Mouse (Mus musculus): ENCODE data around the gene Elmsan1. TPM values are rescaled to one million over a fixed set of nuclear protein-coding genes. Genes with fewer than 3 reads are reported as not detected.

The Elmsan1 gene
- polyA plus RNA-seq, 1 experiment from 2014 or later: 11.3 TPM

DNA sequence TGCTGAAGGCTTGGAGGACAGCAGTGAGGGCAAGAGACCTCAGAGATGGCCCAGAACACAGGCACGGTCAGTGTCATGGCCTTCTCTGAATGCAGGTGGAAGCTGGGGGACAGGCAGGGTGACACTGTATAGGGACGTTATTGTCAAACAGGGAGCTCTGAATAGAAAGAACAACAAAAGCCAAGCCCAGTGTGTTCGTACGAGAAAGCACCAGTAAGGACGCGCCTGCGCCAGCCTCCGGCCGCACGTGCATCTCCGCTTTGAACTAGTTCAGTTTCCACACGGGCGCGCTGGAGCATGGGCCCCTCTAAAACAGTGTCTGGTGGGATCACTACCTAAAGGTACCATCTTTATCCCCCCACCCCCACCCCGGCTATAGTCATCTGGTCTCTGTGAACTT is 68.7 kb downstream of the Elmsan1 start:
- H3K4me1 ChIP-seq (ENCODE audit: insufficient read depth): no peaks in the 10 kb centered on the region
- H3K4me3 ChIP-seq (ENCODE audit: low read depth, low read length): no peak overlapping the region
- WGBS: 93% methylated on average over 15 of the region's 15 CpGs
- H3K9ac ChIP-seq: no peak overlapping the region
- DNase-seq (no peak), ATAC-seq (ENCODE audit: insufficient read depth) (no peak)
- no peak overlapping the region for H3K4me2 ChIP-seq
- no peak overlapping the region; the same call in 1 of the 2 replicates for H3K27ac ChIP-seq (ENCODE audit: low read depth)
- no peaks in the 10 kb centered on the region for H3K9me3 ChIP-seq (ENCODE audit: low read depth, low read length)
- H3K36me3 ChIP-seq (ENCODE audit: insufficient read depth): peaks cover 53% of the 10 kb centered on the region
- H3K27me3 ChIP-seq (ENCODE audit: insufficient read depth, low read length): no peaks in the 10 kb centered on the region
- no peak for TF ChIP-seq CTCF (IDR thresholded peaks at IDR 0.05; ENCODE audit: low read depth)

DNA sequence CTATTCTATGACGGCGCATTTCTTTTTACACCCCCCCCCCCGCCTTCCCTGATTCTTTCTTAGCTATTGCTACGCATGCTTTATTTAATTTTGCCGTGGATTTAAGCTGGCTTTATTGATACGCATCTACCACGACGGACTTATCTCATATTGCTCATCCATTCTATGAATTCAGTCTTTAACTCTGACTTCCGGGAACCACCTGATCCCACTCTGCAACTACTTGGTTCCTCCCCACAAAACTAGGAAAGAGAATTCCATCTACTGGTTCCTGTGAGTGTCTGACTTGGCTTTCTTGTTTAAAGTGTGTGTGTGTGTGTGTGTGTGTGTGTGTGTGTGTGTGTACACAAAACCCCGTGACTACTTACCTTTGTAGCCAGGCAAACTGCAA is 70.1 kb downstream of the Elmsan1 start:
- peaks cover 45% of the 10 kb centered on the region for H3K36me3 ChIP-seq (ENCODE audit: insufficient read depth)
- no peak for ATAC-seq (ENCODE audit: insufficient read depth)
- no peak for DNase-seq
- H3K9me3 ChIP-seq (ENCODE audit: low read depth, low read length): no peaks in the 10 kb centered on the region
- H3K4me3 ChIP-seq (ENCODE audit: low read depth, low read length): peak overlapping the region; percentile 48
- H3K27ac ChIP-seq (ENCODE audit: low read depth): no peak overlapping the region
- 12% methylated on average over 10 of the region's 10 CpGs for WGBS
- no peaks in the 10 kb centered on the region for H3K27me3 ChIP-seq (ENCODE audit: insufficient read depth, low read length)
- no peaks in the 10 kb centered on the region for H3K4me1 ChIP-seq (ENCODE audit: insufficient read depth)
- peak overlapping the region; percentile 48 for H3K9ac ChIP-seq
- H3K4me2 ChIP-seq: peak overlapping the region; percentile 86
- TF ChIP-seq CTCF (IDR thresholded peaks at IDR 0.05; ENCODE audit: low read depth): no peak

- H3K4me1 ChIP-seq (ENCODE audit: insufficient read depth): no peaks in the 10 kb centered on the region
- TF ChIP-seq CTCF (IDR thresholded peaks at IDR 0.05; ENCODE audit: low read depth): peak; percentile 73
- H3K36me3 ChIP-seq (ENCODE audit: insufficient read depth): peaks cover 41% of the 10 kb centered on the region
- DNase-seq: peak; percentile 91
- ATAC-seq (ENCODE audit: insufficient read depth): peak; percentile 90
- H3K4me3 ChIP-seq (ENCODE audit: low read depth, low read length): peak within 1 kb of the TSS; percentile 48
- peak within 1 kb of the TSS; percentile 48 for H3K9ac ChIP-seq
- H3K27me3 ChIP-seq (ENCODE audit: insufficient read depth, low read length): no peaks in the 10 kb centered on the region
- peak within 1 kb of the TSS; percentile 86 for H3K4me2 ChIP-seq
- 2% methylated on average over 50 of the region's 50 CpGs for WGBS
- H3K9me3 ChIP-seq (ENCODE audit: low read depth, low read length): no peaks in the 10 kb centered on the region
- H3K27ac ChIP-seq (ENCODE audit: low read depth): no peak within 1 kb of the TSS
These were observed 70.6 kb downstream of the Elmsan1 start, which contains the start of gene Pnma1 for GRCm38 (mm10) chr12:84147954-84148621. Gene Pnma1 (minus strand): TSS chr12:84148489.

DNA sequence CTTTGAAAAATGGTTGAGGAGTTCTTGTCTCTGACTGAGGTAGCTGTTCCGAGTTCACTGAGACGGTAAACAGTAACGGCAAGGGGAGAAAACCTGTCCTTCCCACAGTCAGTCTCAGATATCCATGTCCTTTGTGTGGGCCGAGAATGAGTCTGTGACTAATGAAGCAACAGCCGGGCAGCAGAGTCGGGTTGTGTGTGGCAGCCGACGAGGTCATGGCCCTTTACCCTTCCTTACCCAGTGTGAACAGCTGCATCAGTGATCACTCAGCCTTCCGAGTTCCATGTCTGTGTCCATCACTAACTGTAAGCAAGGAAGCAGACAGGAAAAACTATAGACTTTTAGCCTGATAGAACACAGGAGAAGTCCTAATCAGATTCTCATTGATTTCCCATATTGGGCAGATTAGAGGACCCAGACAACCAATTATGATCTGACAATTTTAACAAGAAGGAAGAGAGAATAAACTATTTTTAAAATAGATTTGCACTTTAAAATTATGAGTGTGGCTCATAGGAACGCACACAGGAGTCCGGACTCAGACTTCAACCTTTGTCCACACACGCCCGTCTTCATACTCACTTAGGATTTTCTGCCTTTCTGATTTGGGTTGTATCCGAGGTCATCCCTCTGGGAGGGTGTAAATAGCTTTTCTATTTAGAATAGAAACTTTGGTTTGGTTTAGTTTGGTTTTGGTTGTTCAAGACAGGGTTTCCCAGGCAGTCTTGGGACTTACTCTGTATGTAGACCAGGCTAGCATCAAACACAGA is 76.2 kb downstream of the Elmsan1 start:
- 43% methylated on average over 14 of the region's 14 CpGs for WGBS
- H3K9ac ChIP-seq: no peak overlapping the region
- ATAC-seq (ENCODE audit: insufficient read depth) (no peak), DNase-seq (no peak)
- H3K36me3 ChIP-seq (ENCODE audit: insufficient read depth): peaks cover 11% of the 10 kb centered on the region; the same call in 1 of the 2 replicates
- no peak overlapping the region for H3K4me3 ChIP-seq (ENCODE audit: low read depth, low read length)
- no peaks in the 10 kb centered on the region for H3K27me3 ChIP-seq (ENCODE audit: insufficient read depth, low read length)
- H3K27ac ChIP-seq (ENCODE audit: low read depth): no peak overlapping the region
- no peaks in the 10 kb centered on the region for H3K9me3 ChIP-seq (ENCODE audit: low read depth, low read length)
- H3K4me2 ChIP-seq: no peak overlapping the region
- H3K4me1 ChIP-seq (ENCODE audit: insufficient read depth): no peaks in the 10 kb centered on the region
- TF ChIP-seq CTCF (IDR thresholded peaks at IDR 0.05; ENCODE audit: low read depth): no peak

DNA sequence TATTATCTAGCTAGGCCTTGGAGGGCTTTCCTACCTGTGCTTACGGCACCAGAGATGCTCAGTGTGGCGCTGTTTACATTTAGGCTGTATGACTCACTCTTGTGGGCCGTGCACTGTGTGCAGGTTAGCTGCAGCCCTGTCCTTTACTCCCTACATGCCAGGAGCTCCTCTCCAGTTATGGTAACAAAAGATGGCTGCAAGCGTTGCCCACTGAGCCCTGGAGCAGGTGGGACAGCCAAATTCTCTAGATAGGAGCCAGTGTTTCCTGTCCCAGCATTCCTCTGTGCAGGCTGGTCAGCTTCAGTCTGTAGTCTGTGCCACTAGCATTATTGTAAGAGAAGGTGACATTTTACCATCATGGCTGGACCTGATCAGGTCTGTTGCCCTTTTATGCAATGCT is 77.4 kb downstream of the Elmsan1 start:
- Histone ChIP-seq H3K27ac (ENCODE audit: low read depth) (no peak overlapping the region), H3K4me1 (ENCODE audit: insufficient read depth) (no peaks in the 10 kb centered on the region), H3K4me2 (no peak overlapping the region), H3K27me3 (ENCODE audit: insufficient read depth, low read length) (no peaks in the 10 kb centered on the region), H3K4me3 (ENCODE audit: low read depth, low read length) (no peak overlapping the region), H3K9ac (no peak overlapping the region), H3K36me3 (ENCODE audit: insufficient read depth) (peaks cover 14% of the 10 kb centered on the region; the same call in 1 of the 2 replicates), H3K9me3 (ENCODE audit: low read depth, low read length) (no peaks in the 10 kb centered on the region)
- DNase-seq: no peak
- 77% methylated on average over 4 of the region's 4 CpGs for WGBS
- no peak for TF ChIP-seq CTCF (IDR thresholded peaks at IDR 0.05; ENCODE audit: low read depth)
- ATAC-seq (ENCODE audit: insufficient read depth): no peak

DNA sequence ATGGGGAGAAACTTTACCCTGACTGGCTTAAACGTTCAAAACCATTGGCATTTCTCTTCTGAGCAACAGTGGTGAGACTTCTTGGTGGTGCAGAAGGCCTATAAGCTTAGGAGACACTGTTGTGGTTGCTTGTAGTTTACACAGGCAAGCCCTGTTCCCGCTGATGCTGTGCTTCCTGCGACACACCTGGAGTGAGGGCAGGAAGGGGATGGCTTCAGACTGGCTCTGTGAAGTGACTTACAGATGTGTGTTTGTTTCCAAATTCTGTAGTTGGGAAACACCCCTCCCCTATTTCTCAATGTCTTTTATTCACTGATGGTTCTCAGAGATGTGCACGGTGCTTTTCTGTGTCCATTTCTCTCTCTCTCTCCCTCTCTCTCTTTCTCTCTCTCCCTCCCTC is 78.5 kb downstream of the Elmsan1 start:
- 61% methylated on average over 4 of the region's 4 CpGs for WGBS
- Histone ChIP-seq H3K4me3 (ENCODE audit: low read depth, low read length) (no peak overlapping the region), H3K9me3 (ENCODE audit: low read depth, low read length) (no peaks in the 10 kb centered on the region), H3K4me1 (ENCODE audit: insufficient read depth) (no peaks in the 10 kb centered on the region), H3K4me2 (no peak overlapping the region), H3K9ac (no peak overlapping the region), H3K27ac (ENCODE audit: low read depth) (no peak overlapping the region), H3K27me3 (ENCODE audit: insufficient read depth, low read length) (no peaks in the 10 kb centered on the region), H3K36me3 (ENCODE audit: insufficient read depth) (peaks cover 25% of the 10 kb centered on the region; the same call in 1 of the 2 replicates)
- DNase-seq (no peak), ATAC-seq (ENCODE audit: insufficient read depth) (no peak)
- no peak for TF ChIP-seq CTCF (IDR thresholded peaks at IDR 0.05; ENCODE audit: low read depth)

- Histone ChIP-seq H3K9me3 (ENCODE audit: low read depth, low read length) (no peaks in the 10 kb centered on the region), H3K27ac (ENCODE audit: low read depth) (no peak overlapping the region), H3K4me3 (ENCODE audit: low read depth, low read length) (no peak overlapping the region), H3K36me3 (ENCODE audit: insufficient read depth) (peaks cover 24% of the 10 kb centered on the region; the same call in 1 of the 2 replicates), H3K9ac (no peak overlapping the region), H3K27me3 (ENCODE audit: insufficient read depth, low read length) (no peaks in the 10 kb centered on the region), H3K4me2 (no peak overlapping the region), H3K4me1 (ENCODE audit: insufficient read depth) (no peaks in the 10 kb centered on the region)
- ATAC-seq (ENCODE audit: insufficient read depth) (no peak), DNase-seq (no peak)
- 89% methylated on average over 7 of the region's 7 CpGs for whole genome bisulfite sequencing
- no peak for TF ChIP-seq CTCF (IDR thresholded peaks at IDR 0.05; ENCODE audit: low read depth)
These were observed 81.5 kb downstream of the Elmsan1 start for GRCm38 (mm10) chr12:84137131-84137530.

All from lung, embryonic 14.5 days (tissue).